Mouse (Mus musculus): ENCODE measurements around the gene Cldnd2.

DNA sequence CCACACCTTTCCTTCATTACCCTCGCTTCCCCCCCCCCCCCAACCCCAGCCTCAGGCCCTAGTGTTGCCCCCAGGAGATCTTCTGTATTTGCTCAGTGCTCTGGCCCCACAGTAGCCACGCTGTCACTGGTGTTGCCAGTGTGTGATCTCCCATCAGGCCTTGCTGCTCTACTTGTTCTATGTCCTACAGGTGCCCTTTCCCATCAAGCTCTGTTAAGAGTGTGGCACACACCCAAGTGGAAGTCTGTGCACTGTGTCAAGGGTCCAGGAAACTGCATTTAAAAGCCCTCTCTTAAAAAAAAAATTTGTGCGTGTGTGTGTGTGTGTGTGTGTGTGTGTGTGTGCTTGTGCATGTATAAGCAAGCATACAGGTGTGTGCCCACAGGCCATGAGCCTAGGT, 7.7 kb downstream of the Cldnd2 start:
- no peak for TF ChIP-seq POLR2A (IDR thresholded peaks at IDR 0.05; ENCODE audit: insufficient read depth, low read length)
- no peak for TF ChIP-seq CTCF (IDR thresholded peaks at IDR 0.05; ENCODE audit: low read depth, low read length)

Measured in ES-Bruce4 (cell line).